Mouse (Mus musculus) heart, postnatal 36 days (tissue): ENCODE data around the gene Mapk8. TPM values are rescaled to one million over a fixed set of nuclear protein-coding genes. Genes with fewer than 3 reads are reported as not detected.

ENCODE experiments used
- DNase-seq, 2 experiments: peaks; one replicate each; pipeline ENCODE4 v3.0.0; 2021 to 2022
- intact Hi-C: fragments of 180-260 bp; cut with DNase I; formaldehyde crosslinking; loops from one replicate; pipeline ENCODE4 v1.15.1; 2025
- total RNA-seq, 2 experiments: library from RNA; stranded (reverse); gene quantifications; 2 replicates each; pipeline ENCODE4 v1.2.3; 2021

Gene Mapk8
- total RNA-seq, 2 experiments from 2014 or later, result 27.3 to 28.9 TPM

GRCm38 (mm10) chr14:33400019-33400418 lies 46.9 kb downstream of the Mapk8 start:
- intact Hi-C loops, result no loop called here
- DNase-seq, result no peak

DNA sequence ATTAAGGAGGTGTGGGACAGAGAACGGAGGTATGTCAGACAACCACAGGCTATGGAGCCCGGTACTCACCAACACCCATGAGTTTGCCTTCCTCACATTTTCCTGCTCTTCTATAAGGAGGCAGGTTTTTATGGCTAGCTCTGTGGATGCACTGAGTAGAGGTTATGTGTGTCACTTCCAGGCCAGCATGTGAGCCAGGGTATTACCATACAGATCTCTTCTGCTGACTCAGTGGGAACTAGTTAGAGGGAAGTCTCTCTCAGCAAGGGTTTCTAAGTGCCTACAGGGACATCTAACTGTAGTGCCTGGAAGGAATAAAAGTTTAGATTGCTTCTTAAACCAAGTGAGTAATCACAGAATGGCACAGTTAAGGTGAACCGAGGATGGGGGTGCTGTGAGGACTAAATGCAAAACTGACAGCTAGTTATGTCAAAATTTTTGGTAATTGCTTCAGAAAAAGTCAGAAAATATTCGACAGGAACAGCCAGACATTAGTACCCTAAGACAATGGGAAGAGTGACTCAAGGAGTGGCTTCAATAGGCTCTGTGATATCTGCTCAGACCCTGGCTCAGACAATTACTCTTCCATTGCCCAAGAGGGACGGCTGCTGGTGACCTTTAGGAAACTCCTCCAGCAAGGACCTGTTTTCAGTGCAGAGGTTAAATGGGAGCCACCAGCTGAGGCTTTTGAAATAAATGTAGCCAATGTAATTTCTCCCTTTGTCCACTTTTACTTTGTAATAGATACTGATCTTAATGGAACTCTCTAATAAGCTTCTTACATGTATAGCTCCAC lies 48.7 kb downstream of the Mapk8 start:
- intact Hi-C loops, result no loop called here
- no peak for DNase-seq

- intact Hi-C loops, result no loop called here
- no peak for DNase-seq
These were observed 66.0 kb downstream of the Mapk8 start for GRCm38 (mm10) chr14:33380830-33381457.

DNA sequence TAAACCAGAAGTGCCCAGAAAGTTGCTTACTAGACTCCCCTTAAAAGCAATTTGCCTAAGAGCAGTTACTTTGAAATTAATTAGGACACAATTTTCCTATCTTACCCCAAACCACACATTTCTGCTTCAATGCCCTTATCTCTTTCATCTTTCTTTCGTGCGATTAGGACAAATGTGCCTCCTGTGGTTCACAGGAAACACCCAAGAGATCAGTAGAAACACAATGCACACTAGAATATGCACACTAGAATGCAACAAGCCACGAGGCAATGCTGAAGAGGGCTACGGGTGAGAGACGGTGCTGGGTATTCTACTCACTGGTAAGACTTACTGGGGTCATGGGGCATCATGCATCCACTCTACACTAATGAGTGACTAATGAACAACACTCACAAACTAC lies 68.2 kb downstream of the Mapk8 start:
- DNase-seq, result no peak
- intact Hi-C loops, result no loop called here

DNA sequence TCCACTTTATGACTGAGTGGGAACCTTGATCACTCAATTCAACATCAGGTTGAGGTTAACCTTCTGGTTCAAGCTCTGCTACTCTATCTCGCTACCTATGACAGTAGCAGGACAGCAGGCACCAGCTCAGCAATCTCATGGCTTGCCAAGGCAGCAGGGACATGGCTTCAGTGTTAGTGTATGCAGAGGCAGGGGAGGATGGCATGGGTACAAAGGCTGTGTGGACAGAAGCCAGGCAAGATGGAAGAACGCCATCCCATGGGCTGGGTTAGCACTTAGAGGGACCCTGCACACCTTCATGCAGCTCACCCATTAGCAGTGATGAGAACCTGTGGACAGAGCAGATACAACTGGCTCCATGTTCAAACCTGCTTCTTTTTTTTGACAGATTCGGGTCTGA lies 69.7 kb downstream of the Mapk8 start:
- no peak for DNase-seq
- intact Hi-C loops, result no loop called here

DNA sequence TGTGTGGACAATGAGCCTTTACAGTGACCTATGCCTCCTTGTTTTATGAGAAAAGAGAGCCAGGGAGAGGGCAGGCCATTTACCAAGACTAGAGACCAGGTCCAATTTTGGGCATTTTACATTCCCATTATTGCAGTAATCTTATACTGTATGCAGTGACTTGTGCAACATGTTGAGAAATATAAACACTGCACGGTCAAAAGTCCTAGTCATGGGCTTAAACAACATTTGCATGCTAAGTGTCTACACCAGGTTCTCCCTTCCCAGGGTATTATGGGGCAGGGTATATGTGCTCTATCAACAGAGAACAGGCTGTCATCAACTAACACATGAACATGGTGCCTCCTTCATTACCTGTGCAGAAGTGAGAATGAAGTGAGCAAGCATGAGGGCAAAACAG lies 72.9 kb downstream of the Mapk8 start:
- intact Hi-C loops, result no loop called here
- no peak for DNase-seq

DNA sequence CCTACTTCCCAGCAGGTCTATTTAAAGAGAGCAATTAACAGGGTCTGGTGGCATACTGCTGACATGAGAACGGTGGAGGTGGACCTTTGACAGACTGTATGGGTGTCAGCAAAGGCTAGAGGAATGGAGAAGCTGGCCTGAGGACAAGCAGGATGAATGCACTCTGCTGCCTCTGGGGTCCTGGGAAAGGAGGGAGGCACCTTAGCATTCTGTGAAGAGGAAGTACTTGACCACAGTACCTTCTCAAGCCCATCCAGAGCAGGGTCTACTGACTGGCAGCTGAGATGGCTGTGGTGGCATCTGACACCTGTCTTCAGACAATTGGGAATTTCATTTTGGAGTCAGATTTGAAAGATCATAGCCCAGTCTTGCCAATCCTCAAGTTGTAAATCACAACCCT lies 73.7 kb downstream of the Mapk8 start:
- intact Hi-C loops, result no loop called here
- DNase-seq, result no peak

DNA sequence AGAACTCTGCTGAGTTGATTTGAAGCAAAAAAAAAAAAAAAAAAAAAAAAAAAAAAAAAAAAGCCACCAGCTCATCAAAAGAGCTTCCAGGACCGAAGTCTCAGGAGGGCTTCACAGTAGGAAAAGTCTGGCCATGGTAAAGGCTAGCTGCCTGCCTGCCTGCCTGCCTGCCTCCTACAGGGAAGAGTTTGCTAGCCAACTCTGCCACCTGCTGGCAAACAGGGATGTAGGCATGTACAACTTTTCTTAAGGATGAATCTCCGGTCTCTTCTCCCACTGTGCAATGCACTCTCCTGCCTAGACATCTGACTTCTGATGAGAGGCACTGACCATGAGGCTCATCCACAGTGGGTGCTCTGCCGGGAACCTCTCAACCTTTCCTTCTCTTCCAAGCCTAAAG lies 75.7 kb downstream of the Mapk8 start:
- peak; percentile 55 to 60 for DNase-seq
- intact Hi-C loops, result loop anchor here (1.0 to 2.0 kb wide), 3 partner anchors 50 to 158 kb away; no protein-coding TSS in a partner anchor

DNA sequence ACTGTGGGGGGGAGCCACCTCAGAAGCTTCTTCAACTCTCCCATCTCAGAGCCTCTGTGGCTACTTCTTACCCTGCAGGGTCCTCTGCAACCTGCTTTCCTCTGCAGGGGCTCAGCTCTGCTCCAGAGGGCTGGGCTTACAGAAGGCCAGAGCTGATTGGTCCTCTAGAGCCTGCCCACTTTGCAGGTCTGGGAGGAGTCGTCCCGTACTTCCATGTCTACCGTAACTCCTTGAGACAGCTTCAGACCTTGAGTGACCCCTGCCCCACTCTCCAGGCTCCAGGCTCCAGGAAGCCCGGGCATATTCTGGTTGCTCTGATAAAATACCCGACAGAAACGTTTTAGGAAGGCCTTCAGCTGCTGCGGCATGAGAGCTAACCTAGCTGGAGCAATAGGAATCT lies 76.9 kb downstream of the Mapk8 start:
- no peak for DNase-seq
- intact Hi-C loops, result loop anchor here (2.0 kb wide), 1 partner anchor 49 kb away; no protein-coding TSS in a partner anchor

DNA sequence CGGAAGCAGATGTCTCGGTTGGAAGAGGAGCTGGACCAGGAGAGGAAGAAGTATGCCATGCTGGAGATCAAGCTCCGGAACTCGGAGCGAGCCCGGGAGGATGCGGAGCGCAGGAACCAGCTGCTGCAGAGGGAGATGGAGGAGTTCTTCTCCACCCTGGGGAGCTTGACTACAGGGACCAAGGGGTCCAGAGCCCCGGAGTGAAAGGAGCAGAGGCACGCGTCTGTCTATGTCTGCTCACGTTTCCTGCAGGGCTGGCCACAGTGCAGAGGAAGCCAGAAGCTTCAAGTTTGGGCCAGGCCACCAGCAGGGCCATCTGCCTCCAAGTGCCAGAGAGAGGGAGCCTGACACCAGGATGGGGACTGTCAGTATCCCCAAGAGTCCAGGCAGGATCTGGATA lies 77.6 kb downstream of the Mapk8 start:
- DNase-seq, result no peak
- intact Hi-C loops, result no loop called here

DNA sequence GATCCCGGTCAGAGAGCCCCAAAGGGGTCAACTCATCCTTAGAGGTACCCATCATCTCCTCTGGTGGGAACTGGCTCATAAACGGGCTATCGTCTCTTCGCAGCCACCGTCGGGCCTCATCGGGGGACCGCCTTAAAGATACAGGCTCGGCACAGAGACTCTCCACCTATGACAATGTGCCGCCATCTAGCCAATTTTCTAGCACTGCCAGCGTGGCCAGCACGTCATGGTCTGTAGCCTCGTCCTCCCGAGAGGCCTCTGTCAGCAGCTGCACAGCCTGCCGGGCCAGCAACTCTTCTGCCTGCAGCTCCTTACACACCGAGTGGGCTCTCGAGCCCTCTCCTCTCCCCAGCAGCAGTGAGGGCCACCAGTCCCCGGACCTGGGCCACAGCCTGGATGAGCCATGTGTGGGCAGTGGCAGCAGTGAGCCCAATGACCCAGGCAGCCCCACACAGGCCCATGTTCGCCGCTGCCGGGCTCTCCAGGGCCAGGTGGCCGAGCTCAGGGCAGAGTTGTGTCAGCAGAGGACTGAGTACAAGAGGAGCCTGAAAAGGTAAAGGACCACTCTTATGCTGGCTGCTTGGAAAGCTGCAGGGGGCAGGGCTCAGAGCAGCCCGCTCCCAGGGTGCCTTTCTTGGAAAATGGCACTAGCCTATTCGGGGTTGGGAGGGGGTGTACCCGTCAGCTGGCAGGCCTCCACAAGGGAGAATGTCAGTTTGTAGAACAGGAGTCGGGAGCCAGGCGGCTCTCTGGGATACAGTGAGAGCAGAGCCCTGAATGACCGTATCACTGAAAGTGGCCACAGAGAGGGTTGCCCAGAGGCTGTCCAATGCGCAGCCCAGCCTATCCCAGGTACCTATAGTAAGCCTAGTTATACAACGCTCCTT lies 79.8 kb downstream of the Mapk8 start:
- no peak for DNase-seq
- intact Hi-C loops, result no loop called here

GRCm38 (mm10) chr14:33364061-33364460 lies 82.9 kb downstream of the Mapk8 start:
- no peak for DNase-seq
- intact Hi-C loops, result no loop called here

- intact Hi-C loops, result no loop called here
- no peak for DNase-seq
These were observed 83.3 kb downstream of the Mapk8 start for GRCm38 (mm10) chr14:33363611-33364010.

- intact Hi-C loops, result no loop called here
These were observed 84.2 kb downstream of the Mapk8 start for GRCm38 (mm10) chr14:33362807-33363206.

GRCm38 (mm10) chr14:33362122-33362521 lies 84.8 kb downstream of the Mapk8 start:
- no peak for DNase-seq
- intact Hi-C loops, result no loop called here

More at GRCm38 (mm10) chr14:33362807-33363206, 84.2 kb downstream of the Mapk8 start:
- DNase-seq, result no peak

GRCm38 (mm10) chr14:33361546-33361945 lies 85.4 kb downstream of the Mapk8 start:
- intact Hi-C loops, result no loop called here
- no peak for DNase-seq

- intact Hi-C loops, result no loop called here
- no peak for DNase-seq
These were observed 88.1 kb downstream of the Mapk8 start for GRCm38 (mm10) chr14:33358891-33359290.

DNA sequence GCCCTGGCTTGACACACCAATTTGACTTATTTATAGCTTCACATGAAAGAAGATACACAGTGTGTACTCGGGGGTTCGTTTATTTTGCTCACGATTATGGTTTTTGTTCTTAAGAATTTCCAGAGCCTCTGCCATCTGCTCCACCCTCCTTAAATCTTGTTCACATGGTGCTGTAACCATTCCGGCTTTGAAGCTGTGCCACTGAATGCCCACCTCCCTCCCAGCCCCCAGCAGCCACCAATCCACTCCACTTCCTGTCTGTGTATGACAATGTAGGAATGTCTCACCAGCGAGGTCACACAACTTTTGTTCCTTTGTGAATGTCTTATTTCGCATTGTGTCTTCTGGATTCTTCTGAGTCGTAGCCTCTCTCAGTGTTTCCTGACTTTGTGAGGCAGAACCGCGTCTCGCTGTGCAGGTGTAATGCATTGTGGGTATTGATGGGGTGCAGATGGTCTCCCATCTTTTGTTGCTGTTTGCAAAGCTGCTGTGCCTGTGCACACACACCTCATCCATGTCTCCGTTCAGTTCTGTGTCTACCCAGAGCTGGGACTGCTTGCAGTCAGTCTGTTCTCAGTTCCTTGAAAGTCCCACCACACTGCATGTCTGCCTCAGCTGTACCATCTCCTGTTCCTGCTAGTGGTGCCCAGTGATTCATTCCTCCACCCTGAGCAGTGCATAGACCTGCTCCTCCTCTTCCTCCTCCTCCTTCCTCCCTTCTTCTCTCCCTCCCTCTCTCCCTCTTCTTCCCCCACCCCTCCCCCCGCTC lies 89.2 kb downstream of the Mapk8 start:
- no peak for DNase-seq
- intact Hi-C loops, result no loop called here

GRCm38 (mm10) chr14:33355276-33355675 lies 91.7 kb downstream of the Mapk8 start:
- DNase-seq, result no peak
- intact Hi-C loops, result no loop called here

GRCm38 (mm10) chr14:33352890-33353289 lies 94.1 kb downstream of the Mapk8 start:
- no peak for DNase-seq
- intact Hi-C loops, result no loop called here
